Mouse (Mus musculus) induced T-regulatory cell, adult 2 months (primary cell): ENCODE measurements around the gene Pam.

Experiments
- DNase-seq: peaks from one replicate; pipeline ENCODE4 v3.0.0-alpha.2; 2012; ENCODE audit warnings: low read depth

Pam gene

GRCm38 (mm10) chr1:97910874-97911273 lies 184.6 kb downstream of the Pam start:
- no peak for DNase-seq

GRCm38 (mm10) chr1:97909561-97909960 lies 185.9 kb downstream of the Pam start:
- no peak for DNase-seq

GRCm38 (mm10) chr1:97908736-97909135 lies 186.7 kb downstream of the Pam start:
- no peak for DNase-seq

GRCm38 (mm10) chr1:97903912-97904460 lies 191.5 kb downstream of the Pam start:
- DNase-seq = no peak

- DNase-seq = no peak
Observed at GRCm38 (mm10) chr1:97902830-97903229, 192.6 kb downstream of the Pam start.

- no peak for DNase-seq
Observed at GRCm38 (mm10) chr1:97900559-97901153, 194.8 kb downstream of the Pam start.

GRCm38 (mm10) chr1:97887511-97887910 lies 207.9 kb downstream of the Pam start:
- no peak for DNase-seq

- no peak for DNase-seq
Observed at GRCm38 (mm10) chr1:97883498-97883897, 211.9 kb downstream of the Pam start.

- DNase-seq = no peak
Observed at GRCm38 (mm10) chr1:97877037-97877436, 218.4 kb downstream of the Pam start.

GRCm38 (mm10) chr1:97873490-97874054 lies 221.9 kb downstream of the Pam start:
- DNase-seq = no peak

GRCm38 (mm10) chr1:97872493-97872892 lies 223.0 kb downstream of the Pam start:
- DNase-seq = no peak

- DNase-seq = no peak
Observed at GRCm38 (mm10) chr1:97872072-97872471, 223.4 kb downstream of the Pam start.

GRCm38 (mm10) chr1:97864135-97864534 lies 231.3 kb downstream of the Pam start:
- DNase-seq = no peak

GRCm38 (mm10) chr1:97863140-97863539 lies 232.3 kb downstream of the Pam start:
- DNase-seq = no peak

GRCm38 (mm10) chr1:97862734-97863133 lies 232.7 kb downstream of the Pam start:
- DNase-seq = no peak

- DNase-seq = no peak
Observed at GRCm38 (mm10) chr1:97854256-97854655, 241.2 kb downstream of the Pam start.

- no peak for DNase-seq
Observed at GRCm38 (mm10) chr1:97851601-97852175, 243.8 kb downstream of the Pam start.

GRCm38 (mm10) chr1:97848601-97849241 lies 246.7 kb downstream of the Pam start:
- DNase-seq = no peak

GRCm38 (mm10) chr1:97843220-97843992 lies 252.0 kb downstream of the Pam start:
- DNase-seq = no peak

GRCm38 (mm10) chr1:97834354-97834822 lies 261.1 kb downstream of the Pam start:
- DNase-seq = no peak

GRCm38 (mm10) chr1:97833466-97834353 lies 261.7 kb downstream of the Pam start:
- no peak for DNase-seq
